Mouse (Mus musculus): Measurements from ENCODE around the gene Rell1. TPM values are rescaled to one million over a fixed set of nuclear protein-coding genes. Genes with fewer than 3 reads are reported as not detected.
A peak's percentile ranks its signal among the peaks of the same experiment; 100 is the strongest.

Gene Rell1
- polyA plus RNA-seq, 1 experiment from 2014 or later, result 5.4 TPM

GRCm38 (mm10) chr5:63952039-63952438 lies 16.7 kb downstream of the Rell1 start:
- Histone ChIP-seq H3K4me1 (ENCODE audit: control insufficient read depth in 2 of 2, insufficient read depth in 2 of 2, low read length in 2 of 2) (peaks cover 12 to 13% of the 10 kb centered on the region in 2 experiments; a peak in 3 of 4 replicates), H3K4me3 (ENCODE audit: control insufficient read depth in 1 of 2, insufficient read depth in 1 of 2, low read depth in 1 of 2, low read length in 2 of 2) (no peak overlapping the region), H3K27me3 (ENCODE audit: control insufficient read depth, insufficient read depth, low read length) (no peaks in the 10 kb centered on the region), H3K4me2 (ENCODE audit: low read length) (peak overlapping the region; percentile 32; the same call in 1 of the 2 replicates), H3K9ac (ENCODE audit: low read length) (no peak overlapping the region), H3K36me3 (ENCODE audit: control insufficient read depth, insufficient read depth, low read length) (no peaks in the 10 kb centered on the region), H3K9me3 (ENCODE audit: control insufficient read depth, low read length) (no peaks in the 10 kb centered on the region), H3K27ac (replicated peaks in 1 of 2; ENCODE audit: control insufficient read depth in 1 of 2, insufficient read depth in 1 of 2, low read depth in 2 of 2, low read length in 2 of 2) (peak overlapping the region in 1 of 2 experiments; percentile 45; a peak in 2 of 4 replicates)
- ATAC-seq (ENCODE audit: insufficient number of reproducible peaks, insufficient read depth, low FRiP score, low read depth), result no peak
- 77% methylated on average over 6 of the region's 6 CpGs for WGBS

GRCm38 (mm10) chr5:63951421-63951911 lies 17.2 kb downstream of the Rell1 start:
- peaks cover 9 to 12% of the 10 kb centered on the region in 2 experiments; a peak in 3 of 4 replicates for H3K4me1 ChIP-seq (ENCODE audit: control insufficient read depth in 2 of 2, insufficient read depth in 2 of 2, low read length in 2 of 2)
- peak overlapping the region; percentile 32; the same call in 1 of the 2 replicates for H3K4me2 ChIP-seq (ENCODE audit: low read length)
- no peaks in the 10 kb centered on the region for H3K36me3 ChIP-seq (ENCODE audit: control insufficient read depth, insufficient read depth, low read length)
- H3K9me3 ChIP-seq (ENCODE audit: control insufficient read depth, low read length), result no peaks in the 10 kb centered on the region
- H3K27me3 ChIP-seq (ENCODE audit: control insufficient read depth, insufficient read depth, low read length), result no peaks in the 10 kb centered on the region
- 55% methylated on average over 11 of the region's 11 CpGs for WGBS
- H3K4me3 ChIP-seq (ENCODE audit: control insufficient read depth in 1 of 2, insufficient read depth in 1 of 2, low read depth in 1 of 2, low read length in 2 of 2), result no peak overlapping the region
- H3K27ac ChIP-seq (replicated peaks in 1 of 2; ENCODE audit: control insufficient read depth in 1 of 2, insufficient read depth in 1 of 2, low read depth in 2 of 2, low read length in 2 of 2), result peak overlapping the region; percentile 51 to 58
- H3K9ac ChIP-seq (ENCODE audit: low read length), result no peak overlapping the region
- ATAC-seq (ENCODE audit: insufficient number of reproducible peaks, insufficient read depth, low FRiP score, low read depth), result peak; percentile 60

GRCm38 (mm10) chr5:63949195-63949594 lies 19.5 kb downstream of the Rell1 start:
- H3K36me3 ChIP-seq (ENCODE audit: control insufficient read depth, insufficient read depth, low read length), result no peaks in the 10 kb centered on the region
- H3K4me3 ChIP-seq (ENCODE audit: control insufficient read depth in 1 of 2, insufficient read depth in 1 of 2, low read depth in 1 of 2, low read length in 2 of 2), result no peak overlapping the region
- H3K4me1 ChIP-seq (ENCODE audit: control insufficient read depth in 2 of 2, insufficient read depth in 2 of 2, low read length in 2 of 2), result peaks cover 9% of the 10 kb centered on the region in 2 experiments; a peak in 3 of 4 replicates
- 49% methylated on average over 3 of the region's 3 CpGs for WGBS
- H3K4me2 ChIP-seq (ENCODE audit: low read length), result no peak overlapping the region
- no peaks in the 10 kb centered on the region for H3K27me3 ChIP-seq (ENCODE audit: control insufficient read depth, insufficient read depth, low read length)
- H3K9me3 ChIP-seq (ENCODE audit: control insufficient read depth, low read length), result no peaks in the 10 kb centered on the region
- no peak overlapping the region for H3K9ac ChIP-seq (ENCODE audit: low read length)
- ATAC-seq (ENCODE audit: insufficient number of reproducible peaks, insufficient read depth, low FRiP score, low read depth), result no peak
- no peak overlapping the region for H3K27ac ChIP-seq (replicated peaks in 1 of 2; ENCODE audit: control insufficient read depth in 1 of 2, insufficient read depth in 1 of 2, low read depth in 2 of 2, low read length in 2 of 2)

- Histone ChIP-seq H3K36me3 (ENCODE audit: control insufficient read depth, insufficient read depth, low read length) (no peaks in the 10 kb centered on the region), H3K27ac (replicated peaks in 1 of 2; ENCODE audit: control insufficient read depth in 1 of 2, insufficient read depth in 1 of 2, low read depth in 2 of 2, low read length in 2 of 2) (no peak overlapping the region), H3K27me3 (ENCODE audit: control insufficient read depth, insufficient read depth, low read length) (no peaks in the 10 kb centered on the region), H3K4me1 (ENCODE audit: control insufficient read depth in 2 of 2, insufficient read depth in 2 of 2, low read length in 2 of 2) (peaks cover 9% of the 10 kb centered on the region in 2 experiments; a peak in 3 of 4 replicates), H3K9ac (ENCODE audit: low read length) (no peak overlapping the region), H3K4me3 (ENCODE audit: control insufficient read depth in 1 of 2, insufficient read depth in 1 of 2, low read depth in 1 of 2, low read length in 2 of 2) (no peak overlapping the region), H3K9me3 (ENCODE audit: control insufficient read depth, low read length) (no peaks in the 10 kb centered on the region), H3K4me2 (ENCODE audit: low read length) (no peak overlapping the region)
- WGBS, result 82% methylated on average over 8 of the region's 8 CpGs
- no peak for ATAC-seq (ENCODE audit: insufficient number of reproducible peaks, insufficient read depth, low FRiP score, low read depth)
Observed at GRCm38 (mm10) chr5:63947526-63947925, 21.2 kb downstream of the Rell1 start.

- no peak for ATAC-seq (ENCODE audit: insufficient number of reproducible peaks, insufficient read depth, low FRiP score, low read depth)
- no peak overlapping the region for H3K27ac ChIP-seq (replicated peaks in 1 of 2; ENCODE audit: control insufficient read depth in 1 of 2, insufficient read depth in 1 of 2, low read depth in 2 of 2, low read length in 2 of 2)
- no peak overlapping the region for H3K9ac ChIP-seq (ENCODE audit: low read length)
- no peak overlapping the region for H3K4me3 ChIP-seq (ENCODE audit: control insufficient read depth in 1 of 2, insufficient read depth in 1 of 2, low read depth in 1 of 2, low read length in 2 of 2)
- WGBS, result 83% methylated on average over 9 of the region's 9 CpGs
- H3K9me3 ChIP-seq (ENCODE audit: control insufficient read depth, low read length), result no peaks in the 10 kb centered on the region
- H3K4me1 ChIP-seq (ENCODE audit: control insufficient read depth in 2 of 2, insufficient read depth in 2 of 2, low read length in 2 of 2), result peaks cover under 1 to 2% of the 10 kb centered on the region in 2 experiments; a peak in 1 of 4 replicates
- no peak overlapping the region for H3K4me2 ChIP-seq (ENCODE audit: low read length)
- H3K36me3 ChIP-seq (ENCODE audit: control insufficient read depth, insufficient read depth, low read length), result no peaks in the 10 kb centered on the region
- H3K27me3 ChIP-seq (ENCODE audit: control insufficient read depth, insufficient read depth, low read length), result no peaks in the 10 kb centered on the region
Observed at GRCm38 (mm10) chr5:63943291-63943690, 25.4 kb downstream of the Rell1 start.

- ATAC-seq (ENCODE audit: insufficient number of reproducible peaks, insufficient read depth, low FRiP score, low read depth), result no peak
- Histone ChIP-seq H3K36me3 (ENCODE audit: control insufficient read depth, insufficient read depth, low read length) (no peaks in the 10 kb centered on the region), H3K9me3 (ENCODE audit: control insufficient read depth, low read length) (no peaks in the 10 kb centered on the region), H3K9ac (ENCODE audit: low read length) (no peak overlapping the region), H3K4me2 (ENCODE audit: low read length) (no peak overlapping the region), H3K27me3 (ENCODE audit: control insufficient read depth, insufficient read depth, low read length) (no peaks in the 10 kb centered on the region), H3K4me1 (ENCODE audit: control insufficient read depth in 2 of 2, insufficient read depth in 2 of 2, low read length in 2 of 2) (no peaks in the 10 kb centered on the region), H3K27ac (replicated peaks in 1 of 2; ENCODE audit: control insufficient read depth in 1 of 2, insufficient read depth in 1 of 2, low read depth in 2 of 2, low read length in 2 of 2) (no peak overlapping the region), H3K4me3 (ENCODE audit: control insufficient read depth in 1 of 2, insufficient read depth in 1 of 2, low read depth in 1 of 2, low read length in 2 of 2) (no peak overlapping the region)
- 62% methylated on average over 5 of the region's 5 CpGs for WGBS
Observed at GRCm38 (mm10) chr5:63941891-63942290, 26.8 kb downstream of the Rell1 start.

- Histone ChIP-seq H3K9me3 (ENCODE audit: control insufficient read depth, low read length) (no peaks in the 10 kb centered on the region), H3K4me2 (ENCODE audit: low read length) (no peak overlapping the region), H3K4me3 (ENCODE audit: control insufficient read depth in 1 of 2, insufficient read depth in 1 of 2, low read depth in 1 of 2, low read length in 2 of 2) (no peak overlapping the region), H3K4me1 (ENCODE audit: control insufficient read depth in 2 of 2, insufficient read depth in 2 of 2, low read length in 2 of 2) (no peaks in the 10 kb centered on the region), H3K27ac (replicated peaks in 1 of 2; ENCODE audit: control insufficient read depth in 1 of 2, insufficient read depth in 1 of 2, low read depth in 2 of 2, low read length in 2 of 2) (no peak overlapping the region), H3K36me3 (ENCODE audit: control insufficient read depth, insufficient read depth, low read length) (no peaks in the 10 kb centered on the region), H3K27me3 (ENCODE audit: control insufficient read depth, insufficient read depth, low read length) (no peaks in the 10 kb centered on the region), H3K9ac (ENCODE audit: low read length) (no peak overlapping the region)
- WGBS, result 72% methylated on average over 4 of the region's 4 CpGs
- ATAC-seq (ENCODE audit: insufficient number of reproducible peaks, insufficient read depth, low FRiP score, low read depth), result no peak
Observed at GRCm38 (mm10) chr5:63938575-63938974, 30.1 kb downstream of the Rell1 start.

- Histone ChIP-seq H3K9ac (ENCODE audit: low read length) (no peak overlapping the region), H3K36me3 (ENCODE audit: control insufficient read depth, insufficient read depth, low read length) (no peaks in the 10 kb centered on the region), H3K9me3 (ENCODE audit: control insufficient read depth, low read length) (no peaks in the 10 kb centered on the region), H3K4me2 (ENCODE audit: low read length) (no peak overlapping the region), H3K27me3 (ENCODE audit: control insufficient read depth, insufficient read depth, low read length) (no peaks in the 10 kb centered on the region), H3K4me3 (ENCODE audit: control insufficient read depth in 1 of 2, insufficient read depth in 1 of 2, low read depth in 1 of 2, low read length in 2 of 2) (no peak overlapping the region), H3K27ac (replicated peaks in 1 of 2; ENCODE audit: control insufficient read depth in 1 of 2, insufficient read depth in 1 of 2, low read depth in 2 of 2, low read length in 2 of 2) (no peak overlapping the region), H3K4me1 (ENCODE audit: control insufficient read depth in 2 of 2, insufficient read depth in 2 of 2, low read length in 2 of 2) (peaks cover 5 to 7% of the 10 kb centered on the region in 2 experiments; a peak in 3 of 4 replicates)
- ATAC-seq (ENCODE audit: insufficient number of reproducible peaks, insufficient read depth, low FRiP score, low read depth), result no peak
- 49% methylated on average over 6 of the region's 6 CpGs for WGBS
Observed at GRCm38 (mm10) chr5:63936740-63937139, 32.0 kb downstream of the Rell1 start.

Data from heart, embryonic 14.5 days (tissue).